Mouse (Mus musculus) bone marrow macrophage, adult 2 months (primary cell): Measurements from ENCODE around the gene Rabl6.

Experiments used
- CTCF ChIP-seq: IDR thresholded peaks from 2 replicates; pipeline ENCODE4 v1.5.1; 2012; ENCODE audit warnings: low read depth, mild to moderate bottlenecking, low read length, moderate library complexity
- POLR2A ChIP-seq: IDR thresholded peaks from 2 replicates; pipeline ENCODE4 v1.6.1; 2012; ENCODE audit warnings: mild to moderate bottlenecking, low read depth, low read length, borderline replicate concordance

DNA sequence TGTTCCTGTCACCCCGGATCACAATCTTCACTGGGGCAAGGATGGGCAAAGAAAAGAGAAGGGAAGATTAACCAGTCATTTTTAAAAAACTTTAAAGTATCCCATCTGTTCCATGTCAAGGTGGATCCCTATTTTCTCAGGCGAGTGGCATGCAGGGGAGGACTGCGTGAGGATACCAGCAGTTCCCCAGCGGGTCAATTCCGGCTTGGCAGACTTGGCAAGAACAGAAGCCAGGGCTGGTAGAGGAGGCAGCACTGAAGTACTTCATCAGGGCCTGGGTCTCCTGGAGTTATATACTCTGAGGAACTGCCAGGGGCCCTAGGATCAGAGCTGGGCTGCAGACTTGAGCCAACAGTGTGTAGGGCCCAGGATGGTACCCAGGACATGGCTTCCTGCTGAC lies 5.8 kb downstream of the Rabl6 start:
- no peak for TF ChIP-seq CTCF
- TF ChIP-seq POLR2A, result no peak
